Mouse (Mus musculus): Measurements from ENCODE around the gene Gadd45g. TPM values are rescaled to one million over a fixed set of nuclear protein-coding genes. Genes with fewer than 3 reads are reported as not detected.
A peak's percentile ranks its signal among the peaks of the same experiment; 100 is the strongest.

The Gadd45g gene
- total and polyA plus RNA-seq, 2 experiments from 2014 or later = 30.4 to 46.6 TPM

GRCm38 (mm10) chr13:51844661-51845060 lies 1.8 kb upstream of the Gadd45g start:
- TF ChIP-seq EP300 (IDR thresholded peaks at IDR 0.05; ENCODE audit: low read depth) (no peak), CTCF (IDR thresholded peaks at IDR 0.05; ENCODE audit: low read depth) (peak; percentile 85)
- Histone ChIP-seq H3K9me3 (replicated peaks; ENCODE audit: control insufficient read depth, low read length) (no peaks in the 10 kb centered on the region), H3K4me2 (ENCODE audit: low read depth, low read length) (peak overlapping the region; percentile 78), H3K27ac (ENCODE audit: low read depth) (no peak overlapping the region), H3K27me3 (ENCODE audit: control insufficient read depth, insufficient read depth, low read length) (peaks cover 12% of the 10 kb centered on the region; the same call in 1 of the 2 replicates), H3K9ac (replicated peaks; ENCODE audit: low read depth, low read length) (no peak overlapping the region), H3K4me1 (ENCODE audit: control insufficient read depth, insufficient read depth) (0 out of 2 replicates have a peak, but pooled peaks cover 4% of the 10 kb centered on the region), H3K36me3 (replicated peaks; ENCODE audit: control insufficient read depth, insufficient read depth, low read length) (no peaks in the 10 kb centered on the region), H3K4me3 (ENCODE audit: low read depth, low read length) (no peak overlapping the region)
- ATAC-seq (ENCODE audit: insufficient read depth, low read depth) (no peak), DNase-seq (ENCODE audit: low spot score) (peak; percentile 60)
- 16% methylated on average over 10 of the region's 10 CpGs for WGBS

- no peak for ATAC-seq (ENCODE audit: insufficient read depth, low read depth)
- Histone ChIP-seq H3K27me3 (ENCODE audit: control insufficient read depth, insufficient read depth, low read length) (peaks cover 12% of the 10 kb centered on the region; the same call in 1 of the 2 replicates), H3K4me1 (ENCODE audit: control insufficient read depth, insufficient read depth) (peaks cover 7% of the 10 kb centered on the region; the same call in 1 of the 2 replicates), H3K9ac (replicated peaks; ENCODE audit: low read depth, low read length) (peak overlapping the region; percentile 67; the same call in 1 of the 2 replicates), H3K27ac (ENCODE audit: low read depth) (peak overlapping the region; percentile 84), H3K36me3 (replicated peaks; ENCODE audit: control insufficient read depth, insufficient read depth, low read length) (no peaks in the 10 kb centered on the region), H3K9me3 (replicated peaks; ENCODE audit: control insufficient read depth, low read length) (no peaks in the 10 kb centered on the region), H3K4me3 (ENCODE audit: low read depth, low read length) (peak overlapping the region; percentile 79), H3K4me2 (ENCODE audit: low read depth, low read length) (peak overlapping the region; percentile 78)
- TF ChIP-seq CTCF (IDR thresholded peaks at IDR 0.05; ENCODE audit: low read depth) (no peak), EP300 (IDR thresholded peaks at IDR 0.05; ENCODE audit: low read depth) (no peak)
- DNase-seq (ENCODE audit: low spot score) = no peak
- WGBS = 3% methylated on average over 10 of the region's 10 CpGs
Observed at GRCm38 (mm10) chr13:51845072-51845471, 1.4 kb upstream of the Gadd45g start.

- Histone ChIP-seq H3K4me1 (ENCODE audit: control insufficient read depth, insufficient read depth) (peaks cover 7% of the 10 kb centered on the region; the same call in 1 of the 2 replicates), H3K36me3 (replicated peaks; ENCODE audit: control insufficient read depth, insufficient read depth, low read length) (no peaks in the 10 kb centered on the region), H3K4me3 (ENCODE audit: low read depth, low read length) (peak overlapping the region; percentile 79), H3K27me3 (ENCODE audit: control insufficient read depth, insufficient read depth, low read length) (peaks cover 9% of the 10 kb centered on the region; the same call in 1 of the 2 replicates), H3K9ac (replicated peaks; ENCODE audit: low read depth, low read length) (peak overlapping the region; percentile 67), H3K4me2 (ENCODE audit: low read depth, low read length) (peak overlapping the region; percentile 78), H3K27ac (ENCODE audit: low read depth) (peak overlapping the region; percentile 84), H3K9me3 (replicated peaks; ENCODE audit: control insufficient read depth, low read length) (no peaks in the 10 kb centered on the region)
- WGBS = under 1% methylated on average over 45 of the region's 45 CpGs
- peak; percentile 58 for TF ChIP-seq CTCF (IDR thresholded peaks at IDR 0.05; ENCODE audit: low read depth)
- TF ChIP-seq EP300 (IDR thresholded peaks at IDR 0.05; ENCODE audit: low read depth) = no peak
- DNase-seq (ENCODE audit: low spot score) (peak; percentile 71), ATAC-seq (ENCODE audit: insufficient read depth, low read depth) (peak; percentile 34)
Observed at GRCm38 (mm10) chr13:51845591-51846191, 787 bp upstream of the Gadd45g start.

- ATAC-seq (ENCODE audit: insufficient read depth, low read depth) (peak; percentile 8; the same call in 1 of the 2 replicates), DNase-seq (ENCODE audit: low spot score) (peak; percentile 63)
- Histone ChIP-seq H3K9me3 (replicated peaks; ENCODE audit: control insufficient read depth, low read length) (no peaks in the 10 kb centered on the region), H3K4me1 (ENCODE audit: control insufficient read depth, insufficient read depth) (peaks cover 7% of the 10 kb centered on the region; the same call in 1 of the 2 replicates), H3K4me3 (ENCODE audit: low read depth, low read length) (peak overlapping the region; percentile 79), H3K27me3 (ENCODE audit: control insufficient read depth, insufficient read depth, low read length) (0 out of 2 replicates have a peak, but pooled peaks cover 7% of the 10 kb centered on the region), H3K36me3 (replicated peaks; ENCODE audit: control insufficient read depth, insufficient read depth, low read length) (no peaks in the 10 kb centered on the region), H3K27ac (ENCODE audit: low read depth) (peak overlapping the region; percentile 94), H3K4me2 (ENCODE audit: low read depth, low read length) (peak overlapping the region; percentile 78), H3K9ac (replicated peaks; ENCODE audit: low read depth, low read length) (peak overlapping the region; percentile 89)
- under 1% methylated on average over 63 of the region's 63 CpGs for WGBS
- no peak for TF ChIP-seq CTCF (IDR thresholded peaks at IDR 0.05; ENCODE audit: low read depth)
- no peak; the same call in none of the 2 replicates for TF ChIP-seq EP300 (IDR thresholded peaks at IDR 0.05; ENCODE audit: low read depth)
Observed at GRCm38 (mm10) chr13:51846868-51847793, 653 bp downstream of the Gadd45g start.

- H3K4me2 ChIP-seq (ENCODE audit: low read depth, low read length) = peak overlapping the region; percentile 78
- H3K27ac ChIP-seq (ENCODE audit: low read depth) = peak overlapping the region; percentile 94
- DNase-seq (ENCODE audit: low spot score) (peak; percentile 83), ATAC-seq (ENCODE audit: insufficient read depth, low read depth) (peak; percentile 21)
- H3K4me1 ChIP-seq (ENCODE audit: control insufficient read depth, insufficient read depth) = peaks cover 12% of the 10 kb centered on the region; the same call in 1 of the 2 replicates
- H3K36me3 ChIP-seq (replicated peaks; ENCODE audit: control insufficient read depth, insufficient read depth, low read length) = no peaks in the 10 kb centered on the region
- H3K4me3 ChIP-seq (ENCODE audit: low read depth, low read length) = peak overlapping the region; percentile 79
- peak overlapping the region; percentile 89 for H3K9ac ChIP-seq (replicated peaks; ENCODE audit: low read depth, low read length)
- TF ChIP-seq EP300 (IDR thresholded peaks at IDR 0.05; ENCODE audit: low read depth) (peak; percentile 42; the same call in 1 of the 2 replicates), CTCF (IDR thresholded peaks at IDR 0.05; ENCODE audit: low read depth) (peak; percentile 61)
- H3K9me3 ChIP-seq (replicated peaks; ENCODE audit: control insufficient read depth, low read length) = no peaks in the 10 kb centered on the region
- WGBS = under 1% methylated on average over 31 of the region's 31 CpGs
- 0 out of 2 replicates have a peak, but pooled peaks cover 7% of the 10 kb centered on the region for H3K27me3 ChIP-seq (ENCODE audit: control insufficient read depth, insufficient read depth, low read length)
Observed at GRCm38 (mm10) chr13:51847979-51848480, 1.6 kb downstream of the Gadd45g start.

Measured in heart, postnatal 0 days (tissue).